7 mouse cellular contexts compared by ENCODE assay signal in the genomic region with DNA sequence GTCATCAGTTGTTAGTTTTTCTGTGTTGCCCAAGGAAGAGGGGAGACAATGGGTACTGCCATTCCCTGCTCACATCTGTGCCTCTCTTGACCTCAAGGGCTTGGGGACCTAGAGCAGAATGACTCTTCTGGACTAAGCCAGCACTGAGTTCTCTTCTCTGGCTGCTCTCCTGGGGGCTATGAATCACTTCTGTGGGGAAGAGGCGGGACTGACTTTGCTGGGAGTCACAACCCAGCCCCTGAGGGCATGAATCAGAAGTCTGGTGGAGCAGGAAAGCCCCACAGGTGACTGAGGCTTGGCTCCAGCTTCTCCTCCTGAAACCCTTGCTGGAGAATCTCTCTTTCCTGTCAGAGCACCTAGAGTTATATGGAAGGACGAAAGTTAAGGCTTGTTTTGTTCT. TPM values are rescaled to one million over a fixed set of nuclear protein-coding genes. Genes with fewer than 3 reads are reported as not detected.
A peak's percentile ranks its signal among the peaks of the same experiment; 100 is the strongest.
DNase-seq lines count a peak whose midpoint lies in the region; ATAC-seq and TF ChIP-seq lines count a peak whose summit lies in the region.

No protein-coding gene starts in this region.

- ATAC-seq in heart, embryonic 16.5 days (replicated peaks; ENCODE audit: extremely low read depth, insufficient read depth, low FRiP score) = no peak
- peak; percentile 46; the same call in 1 of the 2 replicates for ATAC-seq in stomach, postnatal 0 days (ENCODE audit: low FRiP score, low TSS enrichment)

- H3K9me3 ChIP-seq in heart, embryonic 16.5 days (replicated peaks; ENCODE audit: control insufficient read depth, low read length) = no peaks in the 10 kb centered on the region
- H3K9me3 ChIP-seq in stomach, postnatal 0 days (ENCODE audit: control insufficient read depth, low read length) = no peaks in the 10 kb centered on the region

- no peak overlapping the region for H3K4me3 ChIP-seq in heart, embryonic 16.5 days (ENCODE audit: low read length)
- H3K4me3 ChIP-seq in stomach, postnatal 0 days (ENCODE audit: low read depth, low read length) = no peak overlapping the region

- TF ChIP-seq EP300 in stomach, postnatal 0 days (optimal IDR thresholded peaks at IDR 0.05) = no peak

- DNase-seq in ovary, adult 18-20 months (ENCODE audit: low spot score) = peak; percentile 35
- no peak for DNase-seq in ovary, postnatal 10 days (ENCODE audit: low spot score)
- peak; percentile 80 for DNase-seq in adrenal gland, postnatal 14 days
- DNase-seq in stomach, postnatal 0 days (ENCODE audit: low spot score) = peak; percentile 44
- no peak for DNase-seq in testis, postnatal 10 days (ENCODE audit: low spot score)
- DNase-seq in thymus, postnatal 14 days = no peak

- no peaks in the 10 kb centered on the region for H3K27me3 ChIP-seq in heart, embryonic 16.5 days (ENCODE audit: control insufficient read depth, insufficient read depth, low read length)
- H3K27me3 ChIP-seq in stomach, postnatal 0 days (ENCODE audit: control insufficient read depth, insufficient read depth, low read length) = no peaks in the 10 kb centered on the region

- H3K4me1 ChIP-seq in heart, embryonic 16.5 days (ENCODE audit: control insufficient read depth, insufficient read depth, low read length) = peaks cover 40% of the 10 kb centered on the region
- H3K4me1 ChIP-seq in stomach, postnatal 0 days (replicated peaks; ENCODE audit: control insufficient read depth, insufficient read depth) = peaks cover 12% of the 10 kb centered on the region

- no peaks in the 10 kb centered on the region for H3K36me3 ChIP-seq in heart, embryonic 16.5 days (ENCODE audit: control insufficient read depth, insufficient read depth)
- no peaks in the 10 kb centered on the region for H3K36me3 ChIP-seq in stomach, postnatal 0 days (ENCODE audit: control insufficient read depth, insufficient read depth, low read length)

- no peak overlapping the region for H3K9ac ChIP-seq in heart, embryonic 16.5 days (ENCODE audit: low read length)
- H3K9ac ChIP-seq in stomach, postnatal 0 days (ENCODE audit: low read length) = no peak overlapping the region

- H3K27ac ChIP-seq in heart, embryonic 16.5 days (ENCODE audit: low read length) = peak overlapping the region; percentile 68
- 0 out of 2 replicates have a peak overlapping the region, but pooled peaks have one; percentile 18 for H3K27ac ChIP-seq in stomach, postnatal 0 days (replicated peaks)

- 64% methylated on average over 2 of the region's 2 CpGs for WGBS in heart, embryonic 16.5 days
- 55% methylated on average over 2 of the region's 2 CpGs for WGBS in stomach, postnatal 0 days

- no peak overlapping the region; the same call in 1 of the 2 replicates for H3K4me2 ChIP-seq in heart, embryonic 16.5 days (ENCODE audit: low read depth, low read length)
- no peak overlapping the region for H3K4me2 ChIP-seq in stomach, postnatal 0 days (replicated peaks; ENCODE audit: low read depth)

- TF ChIP-seq CTCF in stomach, postnatal 0 days (IDR thresholded peaks at IDR 0.05; ENCODE audit: low read depth) = no peak

RNA-seq across cellular contexts. Expression of a gene that starts 12.1 kb away (rescaled TPM):
- total RNA-seq in adrenal gland, postnatal 14 days (2021) = 57.2 and 69.4 TPM in 2 replicates
- 32.3 and 34.4 TPM in 2 replicates for polyA plus RNA-seq in heart, embryonic 16.5 days (2015; fragmentation: Nextera tagmentation; extraction: Ambion mirVana)
- polyA plus RNA-seq in stomach, postnatal 0 days (2015; fragmentation: Nextera tagmentation; extraction: Ambion mirVana) = 16.2 and 16.5 TPM in 2 replicates

Comparison
In these comparisons a context has a peak if more than half of its experiments do, and no peak if none do; other contexts are left out.
1. DNase-seq: peak in ovary, adult 18-20 months (single experiment), adrenal gland, postnatal 14 days (single experiment) and stomach, postnatal 0 days (single experiment); none in ovary, postnatal 10 days (single experiment), testis, postnatal 10 days (single experiment) and thymus, postnatal 14 days (single experiment).